Mouse (Mus musculus): Measurements from ENCODE around the gene Btbd3. TPM values are rescaled to one million over a fixed set of nuclear protein-coding genes. Genes with fewer than 3 reads are reported as not detected.
"Not testable (repeated sequence)": the region's sequence is repeated elsewhere in the genome, so short reads cannot be mapped to it uniquely, and the experiment has no call there.

Btbd3 gene
- polyA plus RNA-seq, 1 experiment from 2014 or later, result 13.0 TPM

- ATAC-seq (replicated peaks; ENCODE audit: low FRiP score, low read depth), result no peak
- Histone ChIP-seq H3K9me3 (replicated peaks; ENCODE audit: low read length) (no peaks in the 10 kb centered on the region), H3K4me2 (ENCODE audit: low read length) (no peak overlapping the region), H3K4me3 (replicated peaks; ENCODE audit: low read depth, low read length) (no peak overlapping the region), H3K9ac (ENCODE audit: low read depth, low read length) (no peak overlapping the region), H3K27me3 (ENCODE audit: insufficient read depth, low read length) (no peaks in the 10 kb centered on the region), H3K27ac (no peak overlapping the region), H3K36me3 (ENCODE audit: insufficient read depth, low read length) (no peaks in the 10 kb centered on the region), H3K4me1 (replicated peaks; ENCODE audit: insufficient read depth, low read length) (no peaks in the 10 kb centered on the region)
- no peak for DNase-seq (ENCODE audit: low spot score)
- TF ChIP-seq CTCF (IDR thresholded peaks at IDR 0.05; ENCODE audit: low read depth), result no peak
Measured at GRCm38 (mm10) chr2:138320408-138320807, 64.0 kb downstream of the Btbd3 start.

- H3K36me3 ChIP-seq (ENCODE audit: insufficient read depth, low read length), result no peaks in the 10 kb centered on the region
- ATAC-seq (replicated peaks; ENCODE audit: low FRiP score, low read depth), result no peak
Measured at GRCm38 (mm10) chr2:138321041-138321481, 64.7 kb downstream of the Btbd3 start.

GRCm38 (mm10) chr2:138322270-138323114 is 66.1 kb downstream of the Btbd3 start:
- no peaks in the 10 kb centered on the region for H3K27me3 ChIP-seq (ENCODE audit: insufficient read depth, low read length)
- H3K4me2 ChIP-seq (ENCODE audit: low read length), result no peak overlapping the region
- no peaks in the 10 kb centered on the region for H3K36me3 ChIP-seq (ENCODE audit: insufficient read depth, low read length)
- H3K4me3 ChIP-seq (replicated peaks; ENCODE audit: low read depth, low read length), result no peak overlapping the region
- H3K9me3 ChIP-seq (replicated peaks; ENCODE audit: low read length), result no peaks in the 10 kb centered on the region
- 0 out of 2 replicates have a peak, but pooled peaks have one; percentile 21 for ATAC-seq (replicated peaks; ENCODE audit: low FRiP score, low read depth)
- DNase-seq (ENCODE audit: low spot score), result peak; percentile 39
- H3K9ac ChIP-seq (ENCODE audit: low read depth, low read length), result no peak overlapping the region
- TF ChIP-seq CTCF (IDR thresholded peaks at IDR 0.05; ENCODE audit: low read depth), result no peak
- H3K27ac ChIP-seq, result no peak overlapping the region
- no peaks in the 10 kb centered on the region for H3K4me1 ChIP-seq (replicated peaks; ENCODE audit: insufficient read depth, low read length)
- 57% methylated on average over 16 of the region's 16 CpGs for WGBS

More at GRCm38 (mm10) chr2:138321041-138321481, 64.7 kb downstream of the Btbd3 start:
- Histone ChIP-seq H3K27me3 (ENCODE audit: insufficient read depth, low read length) (no peaks in the 10 kb centered on the region), H3K4me1 (replicated peaks; ENCODE audit: insufficient read depth, low read length) (no peaks in the 10 kb centered on the region), H3K4me3 (replicated peaks; ENCODE audit: low read depth, low read length) (no peak overlapping the region), H3K9ac (ENCODE audit: low read depth, low read length) (no peak overlapping the region), H3K9me3 (replicated peaks; ENCODE audit: low read length) (no peaks in the 10 kb centered on the region), H3K4me2 (ENCODE audit: low read length) (no peak overlapping the region), H3K27ac (no peak overlapping the region)
- TF ChIP-seq CTCF (IDR thresholded peaks at IDR 0.05; ENCODE audit: low read depth), result no peak
- WGBS, result 70% methylated on average over 4 of the region's 4 CpGs
- DNase-seq (ENCODE audit: low spot score), result no peak

GRCm38 (mm10) chr2:138326367-138326766 is 70.0 kb downstream of the Btbd3 start:
- 63% methylated on average over 4 of the region's 4 CpGs for WGBS

GRCm38 (mm10) chr2:138334198-138334597 is 77.8 kb downstream of the Btbd3 start:
- not testable (repeated sequence) for H3K4me3 ChIP-seq (replicated peaks; ENCODE audit: low read depth, low read length); H3K4me2 ChIP-seq (ENCODE audit: low read length); ATAC-seq (replicated peaks; ENCODE audit: low FRiP score, low read depth); H3K9me3 ChIP-seq (replicated peaks; ENCODE audit: low read length); H3K9ac ChIP-seq (ENCODE audit: low read depth, low read length); DNase-seq (ENCODE audit: low spot score); H3K36me3 ChIP-seq (ENCODE audit: insufficient read depth, low read length); H3K27me3 ChIP-seq (ENCODE audit: insufficient read depth, low read length); H3K4me1 ChIP-seq (replicated peaks; ENCODE audit: insufficient read depth, low read length); H3K27ac ChIP-seq
- WGBS, result 79% methylated on average over 2 of the region's 2 CpGs

More at GRCm38 (mm10) chr2:138326367-138326766, 70.0 kb downstream of the Btbd3 start:
- Histone ChIP-seq H3K36me3 (ENCODE audit: insufficient read depth, low read length) (no peaks in the 10 kb centered on the region), H3K27me3 (ENCODE audit: insufficient read depth, low read length) (no peaks in the 10 kb centered on the region), H3K4me3 (replicated peaks; ENCODE audit: low read depth, low read length) (no peak overlapping the region), H3K27ac (no peak overlapping the region), H3K4me1 (replicated peaks; ENCODE audit: insufficient read depth, low read length) (no peaks in the 10 kb centered on the region), H3K9ac (ENCODE audit: low read depth, low read length) (no peak overlapping the region), H3K4me2 (ENCODE audit: low read length) (no peak overlapping the region), H3K9me3 (replicated peaks; ENCODE audit: low read length) (no peaks in the 10 kb centered on the region)
- no peak for DNase-seq (ENCODE audit: low spot score)
- ATAC-seq (replicated peaks; ENCODE audit: low FRiP score, low read depth), result no peak
- no peak for TF ChIP-seq CTCF (IDR thresholded peaks at IDR 0.05; ENCODE audit: low read depth)

GRCm38 (mm10) chr2:138337886-138338494 is 81.6 kb downstream of the Btbd3 start:
- no peak for DNase-seq (ENCODE audit: low spot score)
- H3K27me3 ChIP-seq (ENCODE audit: insufficient read depth, low read length), result no peaks in the 10 kb centered on the region
- ATAC-seq (replicated peaks; ENCODE audit: low FRiP score, low read depth), result no peak
- no peak overlapping the region for H3K9ac ChIP-seq (ENCODE audit: low read depth, low read length)
- TF ChIP-seq CTCF (IDR thresholded peaks at IDR 0.05; ENCODE audit: low read depth), result no peak
- no peak overlapping the region for H3K27ac ChIP-seq
- no peaks in the 10 kb centered on the region for H3K4me1 ChIP-seq (replicated peaks; ENCODE audit: insufficient read depth, low read length)
- no peak overlapping the region for H3K4me3 ChIP-seq (replicated peaks; ENCODE audit: low read depth, low read length)
- no peaks in the 10 kb centered on the region for H3K9me3 ChIP-seq (replicated peaks; ENCODE audit: low read length)
- 85% methylated on average over 6 of the region's 6 CpGs for WGBS
- no peaks in the 10 kb centered on the region for H3K36me3 ChIP-seq (ENCODE audit: insufficient read depth, low read length)
- no peak overlapping the region for H3K4me2 ChIP-seq (ENCODE audit: low read length)

Measured in kidney, postnatal 0 days (tissue).